Mouse (Mus musculus) embryonic facial prominence, embryonic 11.5 days (tissue): ENCODE results near the gene Tfap2e. TPM values are rescaled to one million over a fixed set of nuclear protein-coding genes. Genes with fewer than 3 reads are reported as not detected.
A peak's percentile ranks its signal among the peaks of the same experiment; 100 is the strongest.

Experiments
- ATAC-seq: fragments of 200-750 bp; cut with Nextera tagmentation; replicated peaks from 2 replicates; pipeline ENCODE4 v1.8.0; 2017; ENCODE audit warnings: low read depth; ENCODE audit not compliant: insufficient number of reproducible peaks, low FRiP score, low TSS enrichment
- DNase-seq: peaks from one replicate; pipeline ENCODE4 v3.0.0-alpha.2; 2015; ENCODE audit warnings: low spot score
- H3K27ac ChIP-seq: fragments of 300-500 bp; sonication (generic); replicated peaks from 2 replicates; pipeline ENCODE4 v1.5.1; 2014; ENCODE audit warnings: mild to moderate bottlenecking, low read depth, low read length, control low read depth
- H3K27me3 ChIP-seq: fragments of 300-500 bp; sonication (generic); 2 replicates; pipeline ENCODE4 v1.6.1; 2014; ENCODE audit warnings: mild to moderate bottlenecking, low read length, moderate library complexity, mixed read lengths; ENCODE audit not compliant: control insufficient read depth, insufficient read depth
- H3K36me3 ChIP-seq: fragments of 300-500 bp; sonication (generic); replicated peaks from 2 replicates; pipeline ENCODE4 v1.6.1; 2014; ENCODE audit warnings: low read depth, mild to moderate bottlenecking, low read length, moderate library complexity, mixed read lengths; ENCODE audit not compliant: control insufficient read depth, insufficient read depth
- H3K4me1 ChIP-seq: fragments of 300-500 bp; sonication (generic); 2 replicates; pipeline ENCODE4 v1.6.1; 2014; ENCODE audit warnings: low read length, mixed read lengths; ENCODE audit not compliant: control insufficient read depth, insufficient read depth
- H3K4me2 ChIP-seq: fragments of 300-500 bp; sonication (generic); 2 replicates; pipeline ENCODE4 v1.6.1; 2014; ENCODE audit warnings: low read depth, mild to moderate bottlenecking, control low read depth, low read length, moderate library complexity
- H3K4me3 ChIP-seq: fragments of 300-500 bp; sonication (generic); 2 replicates; pipeline ENCODE4 v1.5.1; 2014; ENCODE audit warnings: low read depth, low read length, control low read depth
- H3K9ac ChIP-seq: fragments of 300-500 bp; sonication (generic); replicated peaks from 2 replicates; pipeline ENCODE4 v1.6.1; 2014; ENCODE audit warnings: mild to moderate bottlenecking, control low read depth, low read length
- H3K9me3 ChIP-seq: fragments of 300-500 bp; sonication (generic); replicated peaks from 2 replicates; pipeline ENCODE4 v1.6.1; 2016; ENCODE audit warnings: mild to moderate bottlenecking, low read length, inconsistent platforms, mixed read lengths; ENCODE audit not compliant: control insufficient read depth
- WGBS: fragments of 180-500 bp; shearing (Covaris S2); extraction: QIAGEN DNeasy Blood & Tissue Kit; methylation state at CpG from one replicate; pipeline ENCODE4 v1.1.7; 2014; 5-methylcytosine and 5-hydroxymethylcytosine counted together
- polyA plus RNA-seq: library from polyadenylated mRNA; unstranded; fragments of >200 nt; fragmentation: Nextera tagmentation; extraction: Ambion mirVana; gene quantifications from 2 replicates; pipeline ENCODE4 v1.2.1, GENCODE M21; 2014

The Tfap2e gene
- not detected in 2 replicates for polyA plus RNA-seq

DNA sequence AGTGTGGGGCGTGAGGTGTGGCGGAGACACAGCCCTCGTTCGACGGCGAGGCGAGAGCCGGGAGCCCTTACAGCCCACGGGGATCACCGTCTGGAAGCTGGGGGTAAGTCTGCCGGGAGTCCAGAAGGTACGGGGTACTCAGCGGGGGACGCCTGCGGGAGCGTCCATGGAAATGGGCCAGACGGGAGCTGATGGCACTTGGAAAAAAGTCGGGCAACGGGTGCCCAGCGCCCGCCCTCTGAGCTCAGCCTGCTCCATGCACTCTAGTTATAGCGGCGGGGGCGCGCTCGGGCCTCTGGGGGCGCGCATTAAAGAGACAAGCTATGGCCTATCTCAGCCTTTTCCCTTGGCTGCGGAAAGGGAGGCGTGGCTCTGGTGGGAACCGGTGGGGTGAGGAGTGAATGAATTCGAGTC, at the start of gene Tfap2e:
Gene Tfap2e, minus strand, starts transcription at position 240 of the 414 bp plus-strand sequence.
- 1% methylated on average over 32 of the region's 32 CpGs for WGBS
- peaks cover 8% of the 10 kb centered on the region for H3K4me1 ChIP-seq

DNA sequence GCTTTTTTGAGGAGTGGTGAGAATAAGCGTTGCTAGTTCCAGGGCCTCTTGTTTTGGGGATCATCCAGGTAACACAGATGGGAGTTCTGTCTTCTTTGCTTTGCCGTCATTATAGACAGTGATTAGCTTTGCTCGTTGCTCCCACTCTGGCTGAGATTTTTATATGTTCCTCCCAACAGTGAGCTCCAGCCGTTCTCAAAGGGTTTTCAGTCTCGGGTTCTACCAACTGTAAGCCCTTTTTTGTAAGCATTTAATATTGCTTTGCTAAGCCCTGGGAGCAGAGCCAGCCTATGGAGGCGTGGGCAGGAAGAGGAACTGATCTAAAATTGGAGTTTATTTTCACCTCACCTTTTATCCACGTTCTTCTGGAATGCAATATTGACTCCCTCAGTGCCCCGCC, 47.0 kb upstream of the Tfap2e start:
- no peak overlapping the region for H3K4me2 ChIP-seq
- no peaks in the 10 kb centered on the region for H3K9me3 ChIP-seq
- no peaks in the 10 kb centered on the region for H3K27me3 ChIP-seq
- DNase-seq: no peak
- ATAC-seq: no peak
- 85% methylated on average over 8 of the region's 8 CpGs for WGBS
- no peaks in the 10 kb centered on the region for H3K4me1 ChIP-seq
- no peaks in the 10 kb centered on the region for H3K36me3 ChIP-seq
- no peak overlapping the region for H3K4me3 ChIP-seq
- no peak overlapping the region for H3K27ac ChIP-seq
- H3K9ac ChIP-seq: no peak overlapping the region

More for the DNA sequence above, at the start of gene Tfap2e:
- Histone ChIP-seq H3K36me3 (no peaks in the 10 kb centered on the region), H3K4me2 (peak within 1 kb of the TSS; percentile 19; the same call in 1 of the 2 replicates), H3K9me3 (no peaks in the 10 kb centered on the region), H3K27ac (no peak within 1 kb of the TSS), H3K4me3 (peak within 1 kb of the TSS; percentile 15), H3K9ac (no peak within 1 kb of the TSS), H3K27me3 (peaks cover 71% of the 10 kb centered on the region)
- ATAC-seq (no peak), DNase-seq (peak; percentile 71)

DNA sequence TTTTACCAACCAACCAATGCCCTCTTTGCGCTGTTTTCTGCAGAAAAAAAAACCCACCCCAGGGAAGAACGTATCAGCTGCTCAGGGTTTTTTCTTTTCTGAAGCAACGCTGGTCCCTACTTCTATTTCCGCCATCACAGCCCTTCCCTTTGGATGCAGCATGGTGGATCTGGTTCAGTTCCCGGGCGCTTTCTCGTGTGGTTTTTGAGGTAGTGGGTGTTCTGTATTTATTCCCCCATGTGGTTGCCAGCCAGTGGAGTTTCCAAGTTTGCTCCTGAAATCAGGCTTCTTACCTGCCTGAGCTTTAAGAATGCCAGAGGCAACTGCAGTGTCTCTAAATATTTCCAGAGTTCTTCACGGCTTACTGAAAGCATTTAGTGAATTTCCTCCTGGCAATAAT, 46.5 kb upstream of the Tfap2e start:
- Histone ChIP-seq H3K9ac (no peak overlapping the region), H3K36me3 (no peaks in the 10 kb centered on the region), H3K27ac (no peak overlapping the region), H3K4me1 (no peaks in the 10 kb centered on the region), H3K9me3 (no peaks in the 10 kb centered on the region), H3K4me3 (no peak overlapping the region), H3K4me2 (no peak overlapping the region), H3K27me3 (no peaks in the 10 kb centered on the region)
- ATAC-seq (no peak), DNase-seq (no peak)
- 85% methylated on average over 8 of the region's 8 CpGs for WGBS

DNA sequence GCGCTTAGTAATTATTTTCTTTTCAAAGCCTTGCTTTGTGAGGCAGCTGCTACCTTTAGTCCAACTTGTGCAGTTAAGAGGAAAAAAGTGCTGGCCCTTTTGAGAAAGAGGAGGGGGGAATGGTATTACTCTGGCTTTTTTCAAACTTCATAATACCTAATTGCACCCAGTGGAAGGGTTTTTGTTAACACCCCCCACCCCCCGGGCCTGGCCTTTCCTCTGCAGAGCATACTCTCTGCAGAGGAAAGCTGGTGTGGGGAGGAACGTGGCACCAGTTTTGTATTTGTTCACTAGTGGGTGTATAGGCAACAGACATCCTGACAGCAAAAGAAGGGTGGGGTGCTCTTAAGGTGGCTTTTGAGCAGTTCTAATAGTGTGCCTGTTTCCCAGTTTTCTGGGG, 45.8 kb upstream of the Tfap2e start:
- Histone ChIP-seq H3K27ac (no peak overlapping the region), H3K9ac (no peak overlapping the region), H3K4me3 (no peak overlapping the region), H3K4me2 (no peak overlapping the region), H3K4me1 (no peaks in the 10 kb centered on the region), H3K9me3 (no peaks in the 10 kb centered on the region), H3K36me3 (no peaks in the 10 kb centered on the region), H3K27me3 (no peaks in the 10 kb centered on the region)
- WGBS: 73% methylated on average over 3 of the region's 3 CpGs
- DNase-seq (no peak), ATAC-seq (no peak)

DNA sequence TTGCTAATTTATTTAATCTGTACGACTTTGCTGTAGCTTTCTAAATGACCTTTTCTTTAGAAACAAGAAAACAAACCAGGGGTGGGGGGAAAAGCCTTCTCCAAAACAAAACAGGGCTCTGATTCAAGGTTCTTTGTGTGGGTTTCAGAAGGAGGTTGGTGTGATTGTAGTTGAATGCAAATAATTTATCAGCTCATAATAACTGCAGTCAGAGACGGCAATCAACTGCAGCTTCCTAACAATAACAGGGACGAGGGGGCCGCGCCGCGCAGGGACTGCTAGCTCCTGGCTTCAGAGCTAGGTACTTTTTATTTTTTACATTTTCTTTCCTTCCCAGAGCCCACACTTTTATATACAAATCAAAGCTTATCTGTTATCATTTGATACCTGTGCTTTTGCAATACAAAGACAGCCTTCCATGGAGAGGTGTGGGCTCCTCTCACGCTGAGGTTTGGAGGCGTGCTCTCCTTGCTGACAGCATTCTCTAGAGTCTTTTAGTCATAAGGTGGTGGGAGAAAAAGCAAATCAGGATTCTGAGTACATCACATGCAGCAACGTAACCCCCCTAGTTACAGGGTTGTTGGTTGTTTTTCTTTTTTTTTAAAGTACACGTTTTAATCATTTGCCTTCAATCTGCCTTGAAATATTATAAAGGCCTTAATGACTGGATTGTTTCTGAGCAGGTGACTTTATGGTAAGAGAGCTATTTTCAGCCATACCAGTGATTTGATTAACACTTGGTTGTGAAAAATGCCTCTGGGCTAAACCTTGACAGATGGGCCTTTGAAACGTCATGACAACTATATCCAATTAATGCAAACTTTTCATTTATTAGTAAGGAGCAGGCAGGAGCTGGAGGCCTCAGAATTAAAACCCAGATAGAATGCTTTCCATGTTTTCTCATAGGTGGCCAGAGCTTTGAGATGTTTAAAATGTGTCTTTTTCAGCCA, 44.1 kb upstream of the Tfap2e start:
- no peak overlapping the region for H3K9ac ChIP-seq
- H3K4me1 ChIP-seq: no peaks in the 10 kb centered on the region
- ATAC-seq: no peak
- 74% methylated on average over 12 of the region's 12 CpGs for WGBS
- no peak overlapping the region for H3K4me3 ChIP-seq
- H3K36me3 ChIP-seq: no peaks in the 10 kb centered on the region
- no peak overlapping the region for H3K4me2 ChIP-seq
- DNase-seq: no peak
- no peaks in the 10 kb centered on the region for H3K9me3 ChIP-seq
- H3K27ac ChIP-seq: no peak overlapping the region
- no peaks in the 10 kb centered on the region for H3K27me3 ChIP-seq

DNA sequence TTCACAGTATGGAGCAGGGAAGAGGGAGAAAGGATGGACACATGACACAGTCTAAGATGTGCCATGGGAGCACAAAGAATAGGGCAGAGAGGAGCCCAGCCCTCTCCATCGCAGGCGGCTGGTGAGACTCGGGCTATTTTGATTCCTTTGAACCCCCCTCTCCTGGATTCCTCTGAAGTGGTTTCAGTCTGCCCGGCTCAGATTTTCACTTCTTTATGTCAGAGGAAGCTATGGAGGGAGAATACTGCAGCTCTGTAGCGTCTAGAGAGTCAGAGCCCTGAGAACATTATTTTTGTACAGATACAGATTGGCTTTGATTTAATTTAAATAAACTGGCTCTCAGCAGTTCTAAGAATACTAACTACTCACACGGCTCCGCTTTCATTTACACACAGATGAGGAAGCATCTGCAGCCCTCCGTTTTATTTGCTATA, 43.1 kb upstream of the Tfap2e start:
- no peak overlapping the region for H3K4me2 ChIP-seq
- WGBS: 54% methylated on average over 8 of the region's 8 CpGs
- H3K27me3 ChIP-seq: no peaks in the 10 kb centered on the region
- H3K4me3 ChIP-seq: no peak overlapping the region
- H3K9me3 ChIP-seq: no peaks in the 10 kb centered on the region
- no peak overlapping the region; the same call in 1 of the 2 replicates for H3K27ac ChIP-seq
- no peak overlapping the region for H3K9ac ChIP-seq
- H3K4me1 ChIP-seq: no peaks in the 10 kb centered on the region
- DNase-seq: peak; percentile 19
- no peaks in the 10 kb centered on the region for H3K36me3 ChIP-seq
- 0 out of 2 replicates have a peak, but pooled peaks have one; percentile 62 for ATAC-seq

DNA sequence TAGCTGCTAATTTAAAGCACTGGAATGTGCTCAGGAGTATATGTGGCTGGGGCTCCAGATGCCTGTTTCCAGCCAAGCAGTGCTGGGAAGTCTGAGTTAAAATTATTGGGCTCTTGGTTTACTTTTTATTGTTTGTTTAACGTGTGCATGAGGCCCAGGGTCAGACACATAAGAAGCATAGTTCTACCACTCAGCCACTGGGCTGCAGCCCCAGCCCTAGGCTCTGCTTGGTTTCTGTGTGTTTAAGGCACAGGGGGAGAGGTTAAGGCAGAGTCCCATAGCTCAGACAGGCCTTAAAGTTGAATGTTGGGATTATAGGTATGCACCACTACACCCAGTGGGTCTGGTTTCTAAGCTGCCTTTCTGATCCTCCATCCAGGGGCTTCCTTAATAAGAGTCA, 39.1 kb upstream of the Tfap2e start:
- no peak for DNase-seq
- Histone ChIP-seq H3K36me3 (no peaks in the 10 kb centered on the region), H3K9ac (no peak overlapping the region), H3K27ac (no peak overlapping the region), H3K4me1 (no peaks in the 10 kb centered on the region), H3K9me3 (no peaks in the 10 kb centered on the region), H3K4me2 (no peak overlapping the region), H3K4me3 (no peak overlapping the region), H3K27me3 (no peaks in the 10 kb centered on the region)
- WGBS: 76% methylated on average over 1 of the region's 1 CpGs
- ATAC-seq: no peak

DNA sequence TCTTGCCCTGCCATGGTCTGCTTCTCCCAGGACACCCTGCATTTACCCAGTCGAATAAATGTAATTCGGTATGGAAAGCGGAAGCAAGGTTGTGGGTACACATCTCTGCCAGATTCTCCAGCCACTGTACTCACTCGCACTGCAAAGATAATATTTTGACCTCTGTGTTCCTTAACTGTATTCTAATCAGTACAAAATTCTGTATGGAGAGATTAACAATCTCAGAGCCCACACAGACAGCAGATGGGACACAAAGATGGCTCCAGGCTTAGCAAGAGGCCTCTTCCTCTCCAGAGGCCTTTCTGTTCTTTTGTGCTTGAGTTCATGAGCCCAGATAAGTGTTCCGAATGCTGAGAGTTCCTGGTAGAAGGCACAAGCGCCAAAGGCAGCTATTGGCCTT, 37.8 kb upstream of the Tfap2e start:
- no peak overlapping the region for H3K4me2 ChIP-seq
- H3K27me3 ChIP-seq: no peaks in the 10 kb centered on the region
- H3K4me1 ChIP-seq: no peaks in the 10 kb centered on the region
- no peaks in the 10 kb centered on the region for H3K9me3 ChIP-seq
- WGBS: 93% methylated on average over 6 of the region's 6 CpGs
- DNase-seq (no peak), ATAC-seq (no peak)
- H3K36me3 ChIP-seq: no peaks in the 10 kb centered on the region
- H3K9ac ChIP-seq: no peak overlapping the region
- no peak overlapping the region for H3K4me3 ChIP-seq
- no peak overlapping the region for H3K27ac ChIP-seq
